Mouse (Mus musculus): ENCODE measurements around the gene 1700069L16Rik. TPM values are rescaled to one million over a fixed set of nuclear protein-coding genes. Genes with fewer than 3 reads are reported as not detected.

1700069L16Rik gene
- not detected in 2 replicates for polyA plus RNA-seq (2015; fragmentation: Nextera tagmentation; extraction: Ambion mirVana)

- 3% methylated on average over 15 of the region's 15 CpGs for WGBS
- ATAC-seq = peak; percentile 76
- no peak within 1 kb of the TSS for H3K27ac ChIP-seq (ENCODE audit: low read length)
Observed at GRCm38 (mm10) chr5:113724446-113724845, at the start of gene 1700069L16Rik. 1700069L16Rik (minus strand) TSS chr5:113724772.

GRCm38 (mm10) chr5:113773664-113774063 lies 49.1 kb upstream of the 1700069L16Rik start:
- Histone ChIP-seq H3K4me2 (ENCODE audit: low read length) (peak overlapping the region; percentile 57), H3K27ac (ENCODE audit: low read length) (no peak overlapping the region), H3K36me3 (ENCODE audit: control insufficient read depth, insufficient read depth) (peaks cover 4% of the 10 kb centered on the region; the same call in 1 of the 2 replicates), H3K4me3 (replicated peaks; ENCODE audit: low read length) (peak overlapping the region; percentile 100), H3K4me1 (replicated peaks; ENCODE audit: control insufficient read depth, insufficient read depth, low read length) (peaks cover 26% of the 10 kb centered on the region), H3K27me3 (replicated peaks; ENCODE audit: control insufficient read depth, insufficient read depth, low read length) (no peaks in the 10 kb centered on the region), H3K9ac (replicated peaks; ENCODE audit: low read depth, low read length) (no peak overlapping the region), H3K9me3 (ENCODE audit: control insufficient read depth, low read length) (no peaks in the 10 kb centered on the region)
- no peak for ATAC-seq
- WGBS = under 1% methylated on average over 7 of the region's 7 CpGs

More at GRCm38 (mm10) chr5:113724446-113724845, at the start of gene 1700069L16Rik:
- no peaks in the 10 kb centered on the region for H3K9me3 ChIP-seq (ENCODE audit: control insufficient read depth, low read length)
- no peak within 1 kb of the TSS for H3K4me2 ChIP-seq (ENCODE audit: low read length)
- no peak within 1 kb of the TSS for H3K9ac ChIP-seq (replicated peaks; ENCODE audit: low read depth, low read length)
- H3K27me3 ChIP-seq (replicated peaks; ENCODE audit: control insufficient read depth, insufficient read depth, low read length) = no peaks in the 10 kb centered on the region
- peaks cover 10% of the 10 kb centered on the region for H3K4me1 ChIP-seq (replicated peaks; ENCODE audit: control insufficient read depth, insufficient read depth, low read length)
- H3K36me3 ChIP-seq (ENCODE audit: control insufficient read depth, insufficient read depth) = no peaks in the 10 kb centered on the region
- H3K4me3 ChIP-seq (replicated peaks; ENCODE audit: low read length) = no peak within 1 kb of the TSS

- ATAC-seq = peak; percentile 41; the same call in 1 of the 2 replicates
- Histone ChIP-seq H3K27me3 (replicated peaks; ENCODE audit: control insufficient read depth, insufficient read depth, low read length) (no peaks in the 10 kb centered on the region), H3K27ac (ENCODE audit: low read length) (peak overlapping the region; percentile 99; the same call in 1 of the 2 replicates), H3K4me1 (replicated peaks; ENCODE audit: control insufficient read depth, insufficient read depth, low read length) (peaks cover 26% of the 10 kb centered on the region), H3K9me3 (ENCODE audit: control insufficient read depth, low read length) (no peaks in the 10 kb centered on the region), H3K36me3 (ENCODE audit: control insufficient read depth, insufficient read depth) (peaks cover 4% of the 10 kb centered on the region; the same call in 1 of the 2 replicates), H3K9ac (replicated peaks; ENCODE audit: low read depth, low read length) (peak overlapping the region; percentile 89), H3K4me3 (replicated peaks; ENCODE audit: low read length) (peak overlapping the region; percentile 100), H3K4me2 (ENCODE audit: low read length) (peak overlapping the region; percentile 57)
- WGBS = 2% methylated on average over 38 of the region's 38 CpGs
Observed at GRCm38 (mm10) chr5:113772905-113773519, 48.4 kb upstream of the 1700069L16Rik start.

- peaks cover 26% of the 10 kb centered on the region for H3K4me1 ChIP-seq (replicated peaks; ENCODE audit: control insufficient read depth, insufficient read depth, low read length)
- H3K4me3 ChIP-seq (replicated peaks; ENCODE audit: low read length) = peak within 1 kb of the TSS; percentile 100
- H3K4me2 ChIP-seq (ENCODE audit: low read length) = peak within 1 kb of the TSS; percentile 57
- peak; percentile 77 for ATAC-seq
- H3K9ac ChIP-seq (replicated peaks; ENCODE audit: low read depth, low read length) = peak within 1 kb of the TSS; percentile 89
- WGBS = 0% methylated on average over 46 of the region's 49 CpGs
- H3K27me3 ChIP-seq (replicated peaks; ENCODE audit: control insufficient read depth, insufficient read depth, low read length) = no peaks in the 10 kb centered on the region
- H3K9me3 ChIP-seq (ENCODE audit: control insufficient read depth, low read length) = no peaks in the 10 kb centered on the region
- H3K27ac ChIP-seq (ENCODE audit: low read length) = peak within 1 kb of the TSS; percentile 99
- H3K36me3 ChIP-seq (ENCODE audit: control insufficient read depth, insufficient read depth) = peaks cover 4% of the 10 kb centered on the region; the same call in 1 of the 2 replicates
Observed at GRCm38 (mm10) chr5:113772450-113772895, 47.9 kb upstream of the 1700069L16Rik start, which contains the start of the genes Sart3 and Iscu. Sart3 (minus strand) TSS chr5:113772510. Iscu (plus strand) TSS chr5:113772748.

GRCm38 (mm10) chr5:113771213-113772162 lies 46.9 kb upstream of the 1700069L16Rik start:
- WGBS = under 1% methylated on average over 90 of the region's 97 CpGs

GRCm38 (mm10) chr5:113768806-113769205 lies 44.2 kb upstream of the 1700069L16Rik start:
- H3K4me3 ChIP-seq (replicated peaks; ENCODE audit: low read length) = no peak overlapping the region
- no peak overlapping the region for H3K9ac ChIP-seq (replicated peaks; ENCODE audit: low read depth, low read length)
- peaks cover 24% of the 10 kb centered on the region for H3K4me1 ChIP-seq (replicated peaks; ENCODE audit: control insufficient read depth, insufficient read depth, low read length)
- H3K27me3 ChIP-seq (replicated peaks; ENCODE audit: control insufficient read depth, insufficient read depth, low read length) = no peaks in the 10 kb centered on the region
- no peaks in the 10 kb centered on the region; the same call in 1 of the 2 replicates for H3K36me3 ChIP-seq (ENCODE audit: control insufficient read depth, insufficient read depth)
- H3K4me2 ChIP-seq (ENCODE audit: low read length) = no peak overlapping the region
- H3K27ac ChIP-seq (ENCODE audit: low read length) = no peak overlapping the region
- no peaks in the 10 kb centered on the region for H3K9me3 ChIP-seq (ENCODE audit: control insufficient read depth, low read length)
- no peak for ATAC-seq
- WGBS = 94% methylated on average over 8 of the region's 8 CpGs

More at GRCm38 (mm10) chr5:113771213-113772162, 46.9 kb upstream of the 1700069L16Rik start:
- Histone ChIP-seq H3K9ac (replicated peaks; ENCODE audit: low read depth, low read length) (peak overlapping the region; percentile 89), H3K4me2 (ENCODE audit: low read length) (peak overlapping the region; percentile 66), H3K4me3 (replicated peaks; ENCODE audit: low read length) (peak overlapping the region; percentile 100), H3K27me3 (replicated peaks; ENCODE audit: control insufficient read depth, insufficient read depth, low read length) (no peaks in the 10 kb centered on the region), H3K4me1 (replicated peaks; ENCODE audit: control insufficient read depth, insufficient read depth, low read length) (peaks cover 26% of the 10 kb centered on the region), H3K9me3 (ENCODE audit: control insufficient read depth, low read length) (no peaks in the 10 kb centered on the region), H3K27ac (ENCODE audit: low read length) (peak overlapping the region; percentile 99), H3K36me3 (ENCODE audit: control insufficient read depth, insufficient read depth) (peaks cover 4% of the 10 kb centered on the region; the same call in 1 of the 2 replicates)
- ATAC-seq = peak; percentile 81

- Histone ChIP-seq H3K4me2 (ENCODE audit: low read length) (no peak overlapping the region), H3K27ac (ENCODE audit: low read length) (no peak overlapping the region), H3K9ac (replicated peaks; ENCODE audit: low read depth, low read length) (no peak overlapping the region), H3K27me3 (replicated peaks; ENCODE audit: control insufficient read depth, insufficient read depth, low read length) (no peaks in the 10 kb centered on the region), H3K4me1 (replicated peaks; ENCODE audit: control insufficient read depth, insufficient read depth, low read length) (peaks cover 15% of the 10 kb centered on the region), H3K36me3 (ENCODE audit: control insufficient read depth, insufficient read depth) (peaks cover 3% of the 10 kb centered on the region; the same call in 1 of the 2 replicates), H3K9me3 (ENCODE audit: control insufficient read depth, low read length) (no peaks in the 10 kb centered on the region), H3K4me3 (replicated peaks; ENCODE audit: low read length) (no peak overlapping the region)
- 94% methylated on average over 13 of the region's 13 CpGs for WGBS
- ATAC-seq = no peak
Observed at GRCm38 (mm10) chr5:113765641-113766526, 41.3 kb upstream of the 1700069L16Rik start.

GRCm38 (mm10) chr5:113764426-113764825 lies 39.9 kb upstream of the 1700069L16Rik start:
- no peak for ATAC-seq
- Histone ChIP-seq H3K27me3 (replicated peaks; ENCODE audit: control insufficient read depth, insufficient read depth, low read length) (no peaks in the 10 kb centered on the region), H3K36me3 (ENCODE audit: control insufficient read depth, insufficient read depth) (peaks cover 8% of the 10 kb centered on the region), H3K4me3 (replicated peaks; ENCODE audit: low read length) (no peak overlapping the region), H3K9me3 (ENCODE audit: control insufficient read depth, low read length) (no peaks in the 10 kb centered on the region), H3K4me1 (replicated peaks; ENCODE audit: control insufficient read depth, insufficient read depth, low read length) (peaks cover 2% of the 10 kb centered on the region), H3K9ac (replicated peaks; ENCODE audit: low read depth, low read length) (no peak overlapping the region), H3K4me2 (ENCODE audit: low read length) (no peak overlapping the region), H3K27ac (ENCODE audit: low read length) (no peak overlapping the region)
- 93% methylated on average over 7 of the region's 7 CpGs for WGBS
